Mouse (Mus musculus) heart, adult 2 months (tissue): ENCODE measurements at regions not wholly inside any gene's neighbourhood (a gene's known extent, or its start where the extent isn't known, plus 50 kb on each side); places are given as distances from the start of the nearest gene placed in this dataset.

Experiments
- CTCF ChIP-seq: fragments of 200-600 bp; IDR thresholded peaks from 2 replicates; pipeline ENCODE4 v1.8.1; 2022; ENCODE audit warnings: antibody characterized with exemption, mild to moderate bottlenecking, moderate library complexity
- EP300 ChIP-seq: fragments of 200-500 bp; IDR thresholded peaks from 2 replicates; pipeline ENCODE4 v1.6.1; 2011; ENCODE audit warnings: low read depth, low read length, control low read depth; ENCODE audit not compliant: insufficient read depth

GRCm38 (mm10) chr5:64678706-64679105 is 124.5 kb upstream of the Klf3 start:
- TF ChIP-seq EP300 (no peak), CTCF (no peak)
